Mouse (Mus musculus): ENCODE results near the gene Col6a4. TPM values are rescaled to one million over a fixed set of nuclear protein-coding genes. Genes with fewer than 3 reads are reported as not detected.
A peak's percentile ranks its signal among the peaks of the same experiment; 100 is the strongest.

Col6a4 gene
- total and polyA plus RNA-seq, 2 experiments from 2014 or later: 0.01 TPM; not detected in 1

GRCm38 (mm10) chr9:105960533-105960932, 136.1 kb downstream of the Col6a4 start, which contains the start of gene Col6a5:
Gene Col6a5, minus strand, starts transcription at chr9:105960643.
- ATAC-seq (ENCODE audit: insufficient read depth, low read depth): no peak; the same call in 1 of the 2 replicates

GRCm38 (mm10) chr9:105959116-105959515, 137.5 kb downstream of the Col6a4 start:
- Histone ChIP-seq H3K4me2 (ENCODE audit: low read depth, low read length) (no peak overlapping the region), H3K4me1 (ENCODE audit: control insufficient read depth, insufficient read depth) (peaks cover 6% of the 10 kb centered on the region; the same call in 1 of the 2 replicates), H3K9ac (replicated peaks; ENCODE audit: low read depth, low read length) (no peak overlapping the region), H3K36me3 (replicated peaks; ENCODE audit: control insufficient read depth, insufficient read depth, low read length) (no peaks in the 10 kb centered on the region), H3K27ac (ENCODE audit: low read depth) (no peak overlapping the region), H3K27me3 (ENCODE audit: control insufficient read depth, insufficient read depth, low read length) (no peaks in the 10 kb centered on the region), H3K9me3 (replicated peaks; ENCODE audit: control insufficient read depth, low read length) (no peaks in the 10 kb centered on the region), H3K4me3 (ENCODE audit: low read depth, low read length) (no peak overlapping the region)
- DNase-seq (ENCODE audit: low spot score): no peak
- 46% methylated on average over 1 of the region's 1 CpGs for WGBS
- TF ChIP-seq EP300 (IDR thresholded peaks at IDR 0.05; ENCODE audit: low read depth): no peak
- no peak for TF ChIP-seq CTCF (IDR thresholded peaks at IDR 0.05; ENCODE audit: low read depth)
- ATAC-seq (ENCODE audit: insufficient read depth, low read depth): no peak

More at GRCm38 (mm10) chr9:105960533-105960932, 136.1 kb downstream of the Col6a4 start, which contains the start of gene Col6a5:
- Histone ChIP-seq H3K4me3 (ENCODE audit: low read depth, low read length) (no peak within 1 kb of the TSS), H3K4me1 (ENCODE audit: control insufficient read depth, insufficient read depth) (peaks cover 6% of the 10 kb centered on the region; the same call in 1 of the 2 replicates), H3K36me3 (replicated peaks; ENCODE audit: control insufficient read depth, insufficient read depth, low read length) (no peaks in the 10 kb centered on the region), H3K9ac (replicated peaks; ENCODE audit: low read depth, low read length) (no peak within 1 kb of the TSS), H3K27ac (ENCODE audit: low read depth) (no peak within 1 kb of the TSS), H3K4me2 (ENCODE audit: low read depth, low read length) (0 out of 2 replicates have a peak within 1 kb of the TSS, but pooled peaks have one; percentile 1), H3K9me3 (replicated peaks; ENCODE audit: control insufficient read depth, low read length) (no peaks in the 10 kb centered on the region), H3K27me3 (ENCODE audit: control insufficient read depth, insufficient read depth, low read length) (no peaks in the 10 kb centered on the region)
- 14% methylated on average over 13 of the region's 13 CpGs for WGBS
- TF ChIP-seq EP300 (IDR thresholded peaks at IDR 0.05; ENCODE audit: low read depth): no peak
- no peak for TF ChIP-seq CTCF (IDR thresholded peaks at IDR 0.05; ENCODE audit: low read depth)
- peak; percentile 15 for DNase-seq (ENCODE audit: low spot score)

- Histone ChIP-seq H3K4me1 (ENCODE audit: control insufficient read depth, insufficient read depth) (no peaks in the 10 kb centered on the region), H3K27me3 (ENCODE audit: control insufficient read depth, insufficient read depth, low read length) (no peaks in the 10 kb centered on the region), H3K9me3 (replicated peaks; ENCODE audit: control insufficient read depth, low read length) (no peaks in the 10 kb centered on the region), H3K36me3 (replicated peaks; ENCODE audit: control insufficient read depth, insufficient read depth, low read length) (no peaks in the 10 kb centered on the region), H3K9ac (replicated peaks; ENCODE audit: low read depth, low read length) (no peak overlapping the region), H3K4me3 (ENCODE audit: low read depth, low read length) (no peak overlapping the region), H3K27ac (ENCODE audit: low read depth) (no peak overlapping the region), H3K4me2 (ENCODE audit: low read depth, low read length) (no peak overlapping the region)
- WGBS: 93% methylated on average over 1 of the region's 1 CpGs
- ATAC-seq (ENCODE audit: insufficient read depth, low read depth) (no peak), DNase-seq (ENCODE audit: low spot score) (no peak)
- TF ChIP-seq CTCF (IDR thresholded peaks at IDR 0.05; ENCODE audit: low read depth) (no peak), EP300 (IDR thresholded peaks at IDR 0.05; ENCODE audit: low read depth) (no peak)
Measured at GRCm38 (mm10) chr9:105949755-105950154, 146.8 kb downstream of the Col6a4 start.

- no peak overlapping the region for H3K9ac ChIP-seq (replicated peaks; ENCODE audit: low read depth, low read length)
- no peak for DNase-seq (ENCODE audit: low spot score)
- H3K4me3 ChIP-seq (ENCODE audit: low read depth, low read length): no peak overlapping the region
- no peak overlapping the region for H3K27ac ChIP-seq (ENCODE audit: low read depth)
- H3K36me3 ChIP-seq (replicated peaks; ENCODE audit: control insufficient read depth, insufficient read depth, low read length): no peaks in the 10 kb centered on the region
- no peaks in the 10 kb centered on the region for H3K4me1 ChIP-seq (ENCODE audit: control insufficient read depth, insufficient read depth)
- H3K9me3 ChIP-seq (replicated peaks; ENCODE audit: control insufficient read depth, low read length): no peaks in the 10 kb centered on the region
- ATAC-seq (ENCODE audit: insufficient read depth, low read depth): no peak
- no peak for TF ChIP-seq EP300 (IDR thresholded peaks at IDR 0.05; ENCODE audit: low read depth)
- TF ChIP-seq CTCF (IDR thresholded peaks at IDR 0.05; ENCODE audit: low read depth): no peak
- no peak overlapping the region for H3K4me2 ChIP-seq (ENCODE audit: low read depth, low read length)
- H3K27me3 ChIP-seq (ENCODE audit: control insufficient read depth, insufficient read depth, low read length): no peaks in the 10 kb centered on the region
- WGBS: 61% methylated on average over 3 of the region's 3 CpGs
Measured at GRCm38 (mm10) chr9:105947577-105947976, 149.0 kb downstream of the Col6a4 start.

Other genes starting within 250 kb of the Col6a4 start
- gene Col6a5, start 136.1 kb downstream of the Col6a4 start, total RNA-seq (2014; rRNA removed; ENCODE audit: low replicate concordance): 0.23 TPM in 1 of 2 replicates, not detected in the other
- gene Col6a5, start 136.1 kb downstream of the Col6a4 start, polyA plus RNA-seq (2015; fragmentation: Nextera tagmentation; extraction: Ambion mirVana): 0.03 and 0.15 TPM in 2 replicates
- 2.0 and 2.5 TPM in 2 replicates for gene Glyctk, start 61.4 kb upstream of the Col6a4 start, total RNA-seq (2014; rRNA removed; ENCODE audit: low replicate concordance)
- 0.90 and 1.1 TPM in 2 replicates for gene Glyctk, start 61.4 kb upstream of the Col6a4 start, polyA plus RNA-seq (2015; fragmentation: Nextera tagmentation; extraction: Ambion mirVana)
- gene Wdr82, start 74.1 kb upstream of the Col6a4 start, total RNA-seq (2014; rRNA removed; ENCODE audit: low replicate concordance): 122 and 124 TPM in 2 replicates
- gene Wdr82, start 74.1 kb upstream of the Col6a4 start, polyA plus RNA-seq (2015; fragmentation: Nextera tagmentation; extraction: Ambion mirVana): 13.9 and 14.3 TPM in 2 replicates
- gene Ppm1m, start 103.0 kb upstream of the Col6a4 start, total RNA-seq (2014; rRNA removed; ENCODE audit: low replicate concordance): 7.5 and 22.8 TPM in 2 replicates
- gene Ppm1m, start 103.0 kb upstream of the Col6a4 start, polyA plus RNA-seq (2015; fragmentation: Nextera tagmentation; extraction: Ambion mirVana): 13.1 and 15.1 TPM in 2 replicates
- gene Twf2, start 106.3 kb upstream of the Col6a4 start, total RNA-seq (2014; rRNA removed; ENCODE audit: low replicate concordance): 92.1 and 105 TPM in 2 replicates
- 57.3 and 64.2 TPM in 2 replicates for gene Twf2, start 106.3 kb upstream of the Col6a4 start, polyA plus RNA-seq (2015; fragmentation: Nextera tagmentation; extraction: Ambion mirVana)
- gene Tlr9, start 125.8 kb upstream of the Col6a4 start, total RNA-seq (2014; rRNA removed; ENCODE audit: low replicate concordance): not detected in 2 replicates
- 0.04 and 0.05 TPM in 2 replicates for gene Tlr9, start 125.8 kb upstream of the Col6a4 start, polyA plus RNA-seq (2015; fragmentation: Nextera tagmentation; extraction: Ambion mirVana)
- gene Alas1, start 151.9 kb upstream of the Col6a4 start, total RNA-seq (2014; rRNA removed; ENCODE audit: low replicate concordance): 309 and 334 TPM in 2 replicates
- 385 and 421 TPM in 2 replicates for gene Alas1, start 151.9 kb upstream of the Col6a4 start, polyA plus RNA-seq (2015; fragmentation: Nextera tagmentation; extraction: Ambion mirVana)
- gene Poc1a, start 184.3 kb upstream of the Col6a4 start, total RNA-seq (2014; rRNA removed; ENCODE audit: low replicate concordance): 12.3 and 38.0 TPM in 2 replicates
- gene Poc1a, start 184.3 kb upstream of the Col6a4 start, polyA plus RNA-seq (2015; fragmentation: Nextera tagmentation; extraction: Ambion mirVana): 13.6 and 13.8 TPM in 2 replicates

Data from heart, postnatal 0 days (tissue).